Mouse (Mus musculus) liver, adult (tissue): ENCODE results near the gene Bhlhe41.

Source experiments
- GATA4 ChIP-seq: IDR thresholded peaks from 2 replicates; pipeline ENCODE4 v1.6.1; 2014; ENCODE audit warnings: mild to moderate bottlenecking, low read length; ENCODE audit not compliant: insufficient replicate concordance

Gene Bhlhe41

GRCm38 (mm10) chr6:145865289-145865885 is at the start of gene Bhlhe41:
Bhlhe41 (minus strand) TSS chr6:145865558.
- no peak for TF ChIP-seq GATA4

- no peak for TF ChIP-seq GATA4
Measured at GRCm38 (mm10) chr6:145912232-145912631, 46.9 kb upstream of the Bhlhe41 start.

- TF ChIP-seq GATA4, result no peak
Measured at GRCm38 (mm10) chr6:145910469-145911426, 45.4 kb upstream of the Bhlhe41 start.

DNA sequence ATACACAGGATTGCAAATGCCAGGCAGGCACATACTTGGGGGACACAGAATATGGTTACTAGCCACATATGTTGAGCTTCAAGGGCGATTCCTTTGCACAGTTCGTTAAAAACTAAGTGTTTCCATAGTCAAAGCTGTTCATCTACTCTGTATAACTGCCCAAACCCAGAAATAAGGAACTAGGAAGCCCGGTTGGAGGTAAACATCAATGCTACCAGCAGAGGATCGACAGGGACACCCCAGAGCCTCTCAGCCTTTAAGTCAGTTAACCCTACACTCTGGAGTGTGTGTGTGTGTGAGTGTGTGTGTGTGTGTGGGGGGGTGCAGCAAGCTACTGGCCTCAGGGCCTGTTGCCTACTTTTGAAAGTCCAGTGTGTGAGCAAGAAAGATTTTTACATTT is 44.6 kb upstream of the Bhlhe41 start:
- TF ChIP-seq GATA4, result no peak

- no peak for TF ChIP-seq GATA4
Measured at GRCm38 (mm10) chr6:145906096-145906890, 40.9 kb upstream of the Bhlhe41 start.

DNA sequence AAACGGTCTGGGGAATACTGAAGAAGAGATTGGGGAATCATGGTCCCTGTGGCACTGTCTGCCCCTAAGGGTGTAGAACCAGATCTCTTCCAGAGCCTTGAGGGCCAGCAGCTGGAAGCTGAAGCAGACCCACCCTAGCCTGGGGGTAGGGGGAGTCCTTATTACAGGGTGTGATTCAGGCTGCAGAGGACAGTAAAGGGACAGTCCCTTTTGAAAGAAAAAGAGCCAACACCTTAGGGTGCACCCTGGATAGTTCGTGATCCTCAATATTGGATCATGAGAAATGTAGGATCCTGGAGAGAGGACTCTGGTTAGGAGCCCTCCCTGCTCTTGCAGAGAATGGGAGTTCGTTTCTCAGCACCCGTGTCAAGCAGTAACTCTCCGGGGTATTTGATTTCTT is 39.3 kb upstream of the Bhlhe41 start:
- TF ChIP-seq GATA4, result no peak

DNA sequence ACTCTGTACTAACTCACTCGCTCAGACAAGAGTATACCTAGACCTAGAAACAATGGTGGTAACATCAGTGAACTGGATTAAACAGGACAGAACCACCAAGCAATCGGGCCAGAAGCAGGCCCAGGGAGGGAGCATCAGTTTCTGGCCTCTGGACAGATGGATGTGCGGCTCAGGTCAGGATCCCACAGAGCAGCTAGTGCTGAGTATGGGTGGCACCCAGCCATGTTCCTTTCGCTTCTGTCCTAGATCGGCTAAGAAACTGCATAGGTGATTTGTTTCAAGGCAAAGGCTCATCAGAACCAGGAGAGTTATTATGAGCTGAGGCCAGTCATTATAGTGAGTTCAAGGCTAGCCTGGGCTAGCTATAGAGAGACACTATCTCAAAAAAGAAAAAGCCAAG is 38.8 kb upstream of the Bhlhe41 start:
- no peak for TF ChIP-seq GATA4

DNA sequence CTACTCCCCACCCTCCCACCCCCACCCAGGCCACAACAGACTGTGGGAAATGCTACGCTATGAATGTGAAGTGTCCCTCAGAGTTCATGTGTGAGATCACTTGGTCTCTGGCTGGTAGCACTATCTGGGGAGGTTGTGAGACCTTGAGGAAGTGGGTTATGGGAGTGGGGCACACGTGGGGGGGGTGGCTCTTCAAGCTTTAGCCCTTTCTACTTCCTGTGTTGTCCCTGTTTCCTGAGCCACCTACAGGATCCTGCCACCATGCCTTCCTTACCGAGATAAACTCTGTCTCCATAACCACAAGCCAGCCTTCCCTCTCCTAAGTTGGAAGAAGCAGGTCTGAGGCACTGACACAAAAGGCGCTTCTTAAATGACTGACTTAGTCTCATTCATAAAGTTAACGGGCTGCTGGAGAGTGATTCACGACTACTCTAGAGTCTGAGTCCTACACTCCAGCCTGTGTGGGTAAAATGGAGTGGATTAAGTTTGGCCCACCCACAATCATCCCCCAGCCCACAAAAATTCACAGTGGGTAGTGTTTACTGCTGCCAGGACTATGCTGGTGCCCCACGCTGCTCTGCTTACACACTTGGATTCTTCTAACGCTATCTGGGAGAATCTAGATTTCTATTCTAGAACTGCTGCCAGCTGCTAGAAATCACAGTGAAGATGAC is 29.4 kb upstream of the Bhlhe41 start:
- TF ChIP-seq GATA4, result no peak

DNA sequence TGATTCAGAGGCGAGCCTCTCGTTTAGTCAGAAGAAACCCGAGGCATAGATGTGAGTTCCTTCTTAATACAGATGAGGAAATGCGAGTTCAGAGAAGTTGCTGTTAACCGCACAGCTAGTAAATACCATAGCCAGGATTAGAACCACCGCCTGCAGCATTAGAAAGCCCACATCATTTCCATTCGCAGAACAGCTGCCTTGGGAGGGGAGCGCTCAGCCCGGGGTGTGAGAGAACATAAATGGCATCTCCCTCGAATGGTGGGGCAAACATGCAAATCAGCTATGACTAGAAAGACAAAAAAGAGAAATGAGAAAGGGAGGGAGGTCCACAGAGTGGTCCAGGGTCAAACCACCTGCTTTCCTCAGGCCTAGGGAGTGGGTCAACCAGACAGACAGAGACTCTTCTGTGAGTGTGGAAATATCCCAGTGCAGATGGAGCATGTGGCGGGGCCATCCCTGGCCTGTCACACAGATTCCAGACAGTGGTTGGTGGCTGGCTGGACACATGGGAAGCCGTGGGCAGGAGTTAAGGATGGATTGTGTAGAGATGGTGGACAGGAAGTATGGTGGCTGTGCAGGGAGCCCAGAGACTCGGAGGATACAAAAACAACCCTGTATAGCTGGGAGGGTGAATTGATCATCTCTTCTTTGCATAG is 28.1 kb upstream of the Bhlhe41 start:
- no peak for TF ChIP-seq GATA4

DNA sequence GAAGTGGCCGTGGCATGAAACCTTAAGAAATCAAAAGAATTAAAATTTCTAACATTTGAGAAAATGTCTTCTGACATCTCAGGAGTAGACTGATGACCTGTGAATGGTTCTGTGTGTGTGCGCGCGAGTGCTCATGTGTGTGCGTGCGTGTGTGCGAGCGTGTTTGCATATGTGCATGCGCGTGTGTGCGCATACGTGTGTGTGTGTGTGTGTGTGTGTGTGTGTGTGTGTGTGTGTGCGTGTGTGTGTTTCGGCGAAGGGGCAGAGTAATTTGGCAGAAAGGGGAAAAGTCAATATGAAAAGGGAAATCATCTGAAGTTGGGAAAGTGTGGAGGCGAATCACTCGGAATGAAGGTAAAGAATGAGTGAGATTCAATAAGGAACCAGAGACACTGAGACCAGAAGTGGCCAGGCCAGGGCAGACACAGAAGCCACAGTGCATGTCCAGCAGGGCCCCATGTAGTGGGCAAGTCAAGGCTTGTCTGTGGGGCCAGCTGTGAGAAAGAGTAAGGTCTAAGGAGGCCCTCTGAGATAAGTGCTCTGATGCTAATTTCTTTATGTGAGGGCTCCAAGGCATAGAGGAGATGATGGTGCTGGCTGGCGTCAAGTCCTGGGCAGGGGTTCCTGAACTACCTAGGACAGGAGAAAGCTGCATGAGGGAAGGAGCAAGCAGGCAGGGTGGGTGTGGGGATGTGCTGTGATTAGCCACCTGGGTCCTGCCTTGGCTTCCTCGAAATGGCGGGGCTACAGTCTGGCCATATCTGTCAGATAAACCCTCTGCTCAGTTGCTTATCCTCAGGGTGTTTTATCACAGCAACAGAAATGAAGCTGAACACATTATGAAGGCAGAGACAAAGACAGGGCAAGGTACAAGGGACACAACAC is 27.3 kb upstream of the Bhlhe41 start:
- no peak for TF ChIP-seq GATA4

GRCm38 (mm10) chr6:145891951-145892350 is 26.6 kb upstream of the Bhlhe41 start:
- TF ChIP-seq GATA4, result no peak

DNA sequence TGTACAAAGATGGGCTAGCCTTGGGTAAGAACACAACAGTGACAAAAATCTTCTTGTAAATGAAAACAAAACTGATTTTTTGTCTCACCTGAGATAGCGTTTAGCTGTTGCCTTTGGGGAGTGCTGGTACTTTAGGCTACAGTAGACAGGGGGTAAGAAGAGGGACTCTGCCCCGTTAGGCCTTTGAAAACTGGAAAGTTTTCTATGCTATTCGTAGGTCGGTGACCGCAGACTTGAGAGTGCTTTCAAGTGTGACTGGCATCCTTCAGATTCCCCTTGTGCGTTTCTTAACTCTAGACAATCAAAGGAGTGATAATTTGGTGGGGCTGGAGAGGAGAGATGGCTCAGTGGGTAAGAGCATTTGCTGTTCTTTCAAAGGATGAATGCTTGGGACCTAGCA is 22.4 kb upstream of the Bhlhe41 start:
- no peak for TF ChIP-seq GATA4

DNA sequence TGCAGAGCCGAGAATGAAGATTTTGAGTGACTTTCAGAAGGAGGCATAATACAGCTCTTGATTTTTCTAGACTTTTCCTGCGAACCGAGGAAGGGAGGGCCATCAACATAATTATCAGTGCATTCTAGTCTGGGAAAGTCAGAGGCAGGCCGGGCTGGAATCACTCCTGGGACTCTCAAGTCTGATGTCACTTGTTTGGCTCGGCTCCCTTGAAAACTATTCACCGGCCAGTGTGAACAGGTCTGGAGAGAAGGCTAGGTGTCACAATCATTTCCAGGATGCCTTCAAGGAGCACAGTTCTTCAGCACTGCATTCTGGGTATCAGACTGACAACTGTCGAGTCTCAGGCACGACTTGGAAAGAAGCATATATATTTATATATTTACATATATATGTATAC is 20.9 kb upstream of the Bhlhe41 start:
- TF ChIP-seq GATA4, result no peak

DNA sequence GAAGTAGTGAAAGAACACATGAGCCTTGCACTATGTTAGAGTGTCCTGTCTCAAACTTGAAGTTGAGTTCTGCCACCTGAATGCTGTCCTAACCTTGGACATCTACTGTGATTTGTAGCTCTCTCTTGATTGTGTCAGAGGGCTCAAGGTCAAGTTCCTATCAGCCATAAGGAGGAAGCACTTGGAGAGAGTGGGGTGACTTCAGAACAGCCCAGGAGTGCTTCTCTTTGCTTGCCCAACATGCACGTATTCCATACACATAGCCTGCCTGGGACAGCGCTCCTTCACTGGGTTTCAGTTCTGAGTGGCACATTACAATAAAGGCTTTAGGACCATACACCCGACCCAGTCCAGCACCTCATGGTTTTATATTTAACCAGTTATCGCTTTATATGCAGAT is 19.7 kb upstream of the Bhlhe41 start:
- TF ChIP-seq GATA4, result no peak
